Mouse (Mus musculus): Measurements from ENCODE around the gene Atp13a1. TPM values are rescaled to one million over a fixed set of nuclear protein-coding genes. Genes with fewer than 3 reads are reported as not detected.

Gene Atp13a1
- 10 to 100 TPM; 51.9 to 52.3 TPM for total RNA-seq (2021)

GRCm38 (mm10) chr8:69790773-69791367 lies at the start of gene Atp13a1, which contains the start of gene Zfp866:
Gene Atp13a1 (plus strand): TSS chr8:69791163.
Gene Zfp866 (minus strand): TSS chr8:69791178.
- peak; percentile 88 for DNase-seq
- intact Hi-C loops (cut with DNase I), result no loop called here

DNA sequence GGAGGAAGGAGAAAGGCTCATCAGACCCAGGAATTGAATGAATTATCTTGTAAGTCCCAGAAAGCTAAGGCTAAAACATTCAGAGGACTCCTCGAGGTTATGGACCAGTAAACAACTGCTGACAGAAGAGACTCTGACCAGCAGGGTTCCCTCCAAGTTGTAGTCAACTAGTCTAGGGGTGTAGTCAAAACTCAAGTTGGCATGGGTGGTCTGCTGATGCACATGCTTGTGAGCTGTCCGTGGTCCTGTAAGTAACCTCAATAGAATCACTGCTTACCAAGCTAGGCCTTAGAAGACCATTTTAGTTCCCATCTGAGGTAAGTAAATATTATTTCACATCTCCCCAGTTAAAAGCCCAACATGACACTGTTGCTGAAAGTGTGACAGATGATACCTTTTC lies 49.7 kb upstream of the Atp13a1 start:
- no peak for DNase-seq
- intact Hi-C loops (cut with DNase I), result no loop called here

DNA sequence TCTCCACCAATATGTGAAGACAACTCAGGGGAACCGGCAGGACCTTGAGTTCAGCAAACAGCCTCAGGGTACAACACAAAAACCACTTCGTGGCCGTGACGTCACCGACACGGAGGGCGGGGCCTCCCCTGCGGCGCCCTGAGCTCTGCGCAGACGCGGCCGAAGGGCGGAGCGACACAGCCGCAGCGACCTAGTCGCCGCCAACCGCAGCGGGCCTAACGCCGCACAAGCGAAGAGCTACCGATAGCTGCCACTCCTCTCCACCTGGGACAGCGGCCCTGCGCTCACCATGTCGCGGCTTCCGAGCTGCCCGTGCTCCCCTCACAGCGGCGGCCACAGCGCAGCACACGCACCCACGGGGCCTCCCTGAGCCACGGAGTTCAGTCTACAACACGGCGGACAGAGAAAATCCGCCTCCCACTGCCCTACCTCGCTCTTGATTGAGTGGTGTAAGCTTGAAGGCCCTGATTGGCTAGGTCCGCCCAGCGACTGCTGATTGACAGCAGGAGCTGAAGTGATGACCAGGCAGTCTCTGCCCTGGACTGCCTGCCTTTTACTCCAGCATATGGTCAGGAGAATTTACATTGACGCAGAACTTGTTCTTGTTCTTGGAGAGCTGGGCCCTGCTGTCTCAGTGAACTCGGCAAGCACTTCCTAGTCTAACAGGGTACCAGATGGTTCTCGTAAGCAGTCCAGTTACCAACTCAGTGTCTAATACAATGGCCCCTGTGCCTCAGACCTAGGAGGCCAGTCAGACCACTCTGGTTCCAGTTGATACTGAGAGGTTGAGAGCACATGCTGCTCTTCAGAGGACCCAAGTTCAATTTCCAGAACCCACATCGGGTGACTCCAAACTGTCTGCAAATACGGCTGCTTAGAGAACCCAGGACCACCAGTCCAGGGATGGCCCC lies 41.2 kb upstream of the Atp13a1 start, which contains the start of gene Zfp963:
Zfp963 (minus strand) TSS at position 427 of the 911 bp plus-strand sequence.
- intact Hi-C loops (cut with DNase I), result no loop called here
- DNase-seq, result peak; percentile 95

- DNase-seq, result no peak
- intact Hi-C loops (cut with DNase I), result no loop called here
Measured at GRCm38 (mm10) chr8:69752437-69752836, 38.5 kb upstream of the Atp13a1 start.

DNA sequence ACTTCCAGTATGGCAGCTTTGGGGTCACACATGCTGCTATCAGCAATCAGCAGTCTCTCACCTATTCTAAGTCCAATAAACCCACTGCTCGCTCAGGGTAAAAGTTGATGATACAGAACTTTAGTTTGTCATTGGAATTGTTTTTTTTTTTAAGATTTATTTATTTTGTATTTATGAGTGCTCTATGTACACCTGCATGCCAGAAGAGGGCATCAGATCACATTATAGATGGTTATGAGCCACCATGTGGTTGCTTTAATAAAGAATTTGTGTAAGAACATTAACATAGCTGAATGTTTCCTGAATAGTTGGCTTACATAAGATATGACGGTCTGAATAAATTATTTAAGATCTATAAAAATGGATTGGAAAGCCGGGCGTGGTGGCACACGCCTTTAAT lies 32.6 kb upstream of the Atp13a1 start:
- no peak for DNase-seq
- intact Hi-C loops (cut with DNase I), result no loop called here

DNA sequence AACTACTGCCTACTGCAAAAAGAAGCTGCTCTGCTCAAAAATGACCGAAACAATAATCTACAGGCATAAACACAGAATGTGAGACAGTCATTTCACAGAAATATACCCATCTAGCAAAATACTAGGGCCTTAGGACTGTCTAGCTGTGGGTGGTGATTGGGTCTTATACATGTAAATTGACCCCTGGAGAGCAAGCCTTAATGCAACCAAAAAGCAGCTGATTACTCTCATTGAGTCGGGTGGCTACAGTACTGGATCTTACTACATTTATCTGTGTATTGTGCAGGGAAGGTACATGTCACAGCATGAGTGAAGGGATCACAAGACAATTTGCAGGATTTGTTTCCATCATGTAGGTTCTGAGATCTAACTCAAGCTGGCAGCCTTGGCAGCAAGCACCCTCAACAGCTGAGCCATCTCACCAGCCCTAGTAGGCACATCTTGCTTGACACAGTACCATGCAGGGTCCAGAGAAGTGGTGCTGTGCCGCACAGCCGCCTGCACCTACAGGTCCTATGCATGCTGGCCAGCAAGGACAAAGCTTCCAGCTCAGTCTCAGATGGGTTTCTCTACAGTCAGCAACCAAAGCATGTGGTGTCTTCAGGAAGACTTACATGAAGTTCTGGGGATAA lies 29.0 kb upstream of the Atp13a1 start:
- peak; percentile 8 for DNase-seq
- intact Hi-C loops (cut with DNase I), result no loop called here

DNA sequence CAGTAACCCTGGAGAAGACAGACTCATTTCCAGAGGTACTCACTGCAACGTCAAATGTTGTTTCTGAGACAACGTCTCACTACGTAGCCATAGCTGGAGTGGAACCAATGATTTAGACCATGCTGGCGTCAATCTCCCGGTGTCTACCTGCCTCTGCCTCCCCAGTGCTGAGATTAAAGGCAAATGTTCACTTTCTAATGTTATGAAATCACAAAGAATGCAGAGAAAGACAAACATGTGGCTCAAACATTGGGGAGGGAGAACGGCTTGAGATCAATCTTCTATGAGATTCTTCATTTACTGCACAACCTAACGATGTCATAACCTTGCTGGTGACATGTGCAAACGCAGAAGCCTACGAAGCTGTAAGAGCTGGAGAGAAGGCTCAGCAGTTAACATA lies 19.7 kb upstream of the Atp13a1 start:
- intact Hi-C loops (cut with DNase I), result no loop called here
- DNase-seq, result no peak

DNA sequence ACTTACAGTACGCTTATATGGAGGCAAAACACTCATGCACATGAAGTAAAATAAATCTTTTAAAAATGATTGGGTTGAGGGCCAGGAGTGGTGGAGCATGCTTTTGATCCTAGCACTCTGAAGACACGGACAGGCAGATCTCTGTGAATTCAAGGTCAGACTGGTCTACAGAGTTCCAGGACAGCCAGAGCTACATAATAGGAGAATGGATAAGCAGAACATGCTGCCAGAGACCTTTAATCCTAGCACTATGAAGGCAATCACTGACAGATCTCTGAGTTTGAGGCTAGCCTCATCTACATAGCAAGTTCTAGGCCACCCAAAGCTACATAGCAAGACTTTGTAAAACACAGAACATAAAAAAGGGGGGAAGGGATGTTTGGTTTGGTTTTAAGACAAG lies 18.9 kb upstream of the Atp13a1 start:
- intact Hi-C loops (cut with DNase I), result no loop called here
- no peak for DNase-seq

GRCm38 (mm10) chr8:69774503-69775148 lies 16.3 kb upstream of the Atp13a1 start, which contains the start of gene Gm20422:
Gene Gm20422 (minus strand): TSS chr8:69774886.
- DNase-seq, result peak; percentile 88
- intact Hi-C loops (cut with DNase I), result no loop called here

- DNase-seq, result no peak
- intact Hi-C loops (cut with DNase I), result no loop called here
Measured at GRCm38 (mm10) chr8:69775149-69775534, 15.8 kb upstream of the Atp13a1 start.

GRCm38 (mm10) chr8:69777111-69777510 lies 13.9 kb upstream of the Atp13a1 start:
- intact Hi-C loops (cut with DNase I), result no loop called here
- DNase-seq, result no peak

DNA sequence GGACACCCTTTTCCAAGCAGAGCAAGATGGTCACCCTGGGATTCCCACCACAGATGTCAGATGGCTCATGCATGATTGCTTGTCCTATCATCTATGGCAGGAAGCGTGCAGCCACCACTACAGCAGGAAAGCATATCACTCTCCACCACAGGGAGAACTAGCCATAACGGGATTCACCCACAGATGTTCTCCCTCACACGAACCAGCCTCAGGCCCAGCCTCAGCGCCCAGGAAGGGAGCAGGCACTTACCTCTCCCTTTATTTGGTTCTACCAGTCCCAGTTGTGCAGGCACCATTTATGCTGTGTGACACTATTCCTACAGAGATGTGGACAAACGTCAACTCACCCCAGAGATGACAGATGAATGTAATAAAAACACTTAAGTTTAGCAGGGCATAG lies 1.9 kb upstream of the Atp13a1 start:
- DNase-seq, result no peak
- intact Hi-C loops (cut with DNase I), result no loop called here

DNA sequence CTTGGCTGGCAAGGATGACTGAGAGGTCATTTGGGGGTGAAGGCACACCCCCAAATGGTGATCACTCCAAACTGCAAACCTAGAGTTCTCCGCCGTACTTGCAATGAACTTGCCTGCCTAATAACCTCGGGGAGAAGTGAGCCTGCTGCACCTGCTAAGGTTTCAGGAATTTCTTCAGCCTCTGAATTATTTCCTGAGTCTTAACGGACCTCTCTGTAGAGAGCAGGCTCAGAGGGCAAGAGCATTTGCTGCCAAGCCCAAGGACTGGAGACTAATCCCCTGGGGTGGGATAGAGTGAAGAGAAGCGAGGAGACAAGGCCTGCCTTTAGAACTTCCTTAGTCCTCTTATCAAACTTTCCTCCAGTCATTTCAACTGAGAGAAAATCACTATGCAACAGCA lies 1.2 kb upstream of the Atp13a1 start:
- intact Hi-C loops (cut with DNase I), result no loop called here
- DNase-seq, result no peak

GRCm38 (mm10) chr8:69790364-69790763 lies 599 bp upstream of the Atp13a1 start:
- intact Hi-C loops (cut with DNase I), result no loop called here
- DNase-seq, result no peak

DNA sequence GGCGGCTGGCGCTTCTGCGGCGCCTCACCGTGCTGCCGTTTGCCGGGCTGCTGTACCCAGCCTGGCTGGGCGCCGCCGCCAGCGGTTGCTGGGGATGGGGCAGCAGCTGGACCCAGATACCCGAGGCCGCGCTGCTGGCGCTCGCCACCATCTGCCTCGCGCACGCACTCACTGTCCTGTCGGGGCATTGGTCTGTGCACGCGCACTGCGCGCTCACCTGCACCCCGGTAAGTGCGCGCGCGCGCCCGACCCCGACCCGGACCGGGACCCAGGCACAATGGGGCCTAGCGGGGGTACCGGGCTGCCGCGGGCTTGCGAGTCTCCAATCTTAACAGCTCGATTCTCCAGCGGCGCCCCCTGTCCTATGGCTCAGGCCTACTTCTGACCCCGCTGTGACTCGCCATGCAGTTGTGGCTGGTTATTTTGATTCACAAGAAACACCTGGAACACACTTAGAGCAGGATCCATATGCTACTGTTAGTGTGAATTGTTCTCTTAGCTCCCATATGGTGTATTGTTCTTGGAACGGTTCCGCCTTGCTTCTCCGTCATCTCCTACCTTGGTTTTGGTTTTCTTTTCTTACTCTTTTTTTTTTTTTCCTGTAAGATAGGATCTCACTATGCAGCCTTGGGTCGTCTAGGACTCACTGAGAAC lies 579 bp downstream of the Atp13a1 start:
- intact Hi-C loops (cut with DNase I), result no loop called here
- peak; percentile 54 for DNase-seq

DNA sequence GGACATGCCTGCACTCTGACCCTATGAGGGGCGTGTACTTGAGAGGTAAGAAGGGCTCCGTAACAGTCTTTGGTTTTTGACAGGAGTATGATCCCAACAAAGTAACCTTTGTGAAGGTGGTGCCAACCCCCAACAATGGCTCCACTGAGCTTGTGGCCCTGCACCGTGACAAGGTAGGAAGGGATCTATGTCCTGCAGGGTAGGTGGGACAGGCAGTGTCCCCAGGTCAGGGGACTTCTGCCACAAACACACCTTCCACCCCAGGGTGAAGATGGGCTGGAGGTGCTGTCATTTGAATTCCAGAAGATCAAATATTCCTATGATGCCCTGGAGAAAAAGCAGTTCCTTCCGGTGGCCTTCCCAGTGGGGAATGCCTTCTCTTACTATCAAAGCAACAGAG lies 2.7 kb downstream of the Atp13a1 start:
- DNase-seq, result no peak
- intact Hi-C loops (cut with DNase I), result no loop called here

DNA sequence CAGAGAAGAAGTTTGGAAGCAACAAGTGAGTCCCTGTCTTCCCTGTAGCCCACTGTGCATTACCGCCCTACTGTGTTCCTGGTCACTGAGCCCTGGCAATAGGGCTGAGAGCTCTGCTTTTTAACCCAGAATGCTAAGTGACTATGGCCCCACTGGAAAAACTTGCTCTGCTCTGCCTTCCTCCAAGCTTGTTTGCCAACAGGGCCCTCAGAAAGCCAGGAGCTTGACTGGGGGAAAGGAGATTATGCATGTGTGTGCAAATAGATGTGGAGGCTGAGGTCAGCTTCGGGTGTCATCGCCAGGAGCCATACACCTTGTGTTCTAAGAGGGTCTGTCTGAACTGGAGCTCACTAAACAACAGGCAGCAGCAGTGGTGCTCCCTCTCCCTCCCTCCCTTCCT lies 3.1 kb downstream of the Atp13a1 start:
- intact Hi-C loops (cut with DNase I), result no loop called here

GRCm38 (mm10) chr8:69794901-69795300 lies 3.9 kb downstream of the Atp13a1 start:
- intact Hi-C loops (cut with DNase I), result no loop called here
- DNase-seq, result no peak

More for the DNA sequence above, 3.1 kb downstream of the Atp13a1 start:
- no peak for DNase-seq

GRCm38 (mm10) chr8:69796721-69797345 lies 5.9 kb downstream of the Atp13a1 start:
- intact Hi-C loops (cut with DNase I), result no loop called here

GRCm38 (mm10) chr8:69797661-69798060 lies 6.7 kb downstream of the Atp13a1 start:
- no peak for DNase-seq
- intact Hi-C loops (cut with DNase I), result no loop called here

More at GRCm38 (mm10) chr8:69796721-69797345, 5.9 kb downstream of the Atp13a1 start:
- DNase-seq, result no peak
